Mouse (Mus musculus) telencephalon, adult 2 months (tissue): ENCODE measurements at regions not wholly inside any gene's neighbourhood (a gene's known extent, or its start where the extent isn't known, plus 50 kb on each side); places are given as distances from the start of the nearest gene placed in this dataset.
"Not testable (repeated sequence)": the region's sequence is repeated elsewhere in the genome, so short reads cannot be mapped to it uniquely, and the experiment has no call there.

Source experiments
- DNase-seq: peaks from one replicate; pipeline ENCODE4 v3.0.0-alpha.2; 2011; ENCODE audit warnings: low read depth, low spot score

DNA sequence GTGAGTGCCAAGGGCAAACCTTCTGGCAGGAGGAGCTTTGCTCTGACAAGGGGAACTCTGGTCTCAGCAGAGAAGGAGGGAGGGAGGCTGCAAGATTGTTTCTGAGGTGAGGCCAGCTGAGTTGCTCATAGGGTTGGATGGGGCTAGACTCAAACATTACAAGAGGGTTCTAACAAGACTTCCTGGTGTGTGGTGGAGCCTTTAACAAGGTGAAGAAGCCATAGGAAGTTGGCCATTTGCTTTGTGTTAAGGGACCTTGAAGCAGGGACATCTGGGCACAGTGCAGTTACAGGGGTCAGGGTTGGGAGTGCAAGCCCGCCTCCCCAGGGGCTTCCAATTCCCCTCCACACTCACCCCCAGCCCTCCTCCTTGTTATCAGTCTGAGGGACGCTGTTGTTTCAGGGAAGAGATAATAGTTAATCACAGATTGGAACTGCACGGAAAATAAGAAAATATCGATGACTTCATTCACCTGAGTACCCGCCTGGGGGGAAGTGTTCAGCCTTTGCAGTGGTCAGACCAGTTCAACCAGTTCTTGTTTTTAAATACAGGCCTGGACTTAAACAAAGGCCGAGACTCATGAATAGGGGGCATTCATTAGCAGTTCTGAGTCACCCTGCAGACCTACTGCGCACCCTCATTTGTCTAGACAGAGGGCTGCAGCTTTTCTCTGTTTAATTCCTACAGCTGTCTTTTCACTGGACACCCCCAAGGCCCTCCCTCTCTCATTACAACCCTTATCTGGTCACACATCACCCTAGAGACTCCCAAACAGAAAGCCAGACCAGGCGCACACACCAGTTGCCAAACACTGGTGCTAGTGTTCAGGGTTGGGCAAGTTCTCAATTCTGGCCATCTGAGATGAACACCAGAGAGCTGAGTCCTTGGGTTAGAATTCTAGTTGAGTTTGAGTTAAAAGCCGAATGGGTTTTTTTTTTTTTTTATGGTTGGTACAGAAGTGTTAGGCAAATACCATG lies 139.5 kb downstream of the Bcl2l11 start:
- no peak for DNase-seq

DNA sequence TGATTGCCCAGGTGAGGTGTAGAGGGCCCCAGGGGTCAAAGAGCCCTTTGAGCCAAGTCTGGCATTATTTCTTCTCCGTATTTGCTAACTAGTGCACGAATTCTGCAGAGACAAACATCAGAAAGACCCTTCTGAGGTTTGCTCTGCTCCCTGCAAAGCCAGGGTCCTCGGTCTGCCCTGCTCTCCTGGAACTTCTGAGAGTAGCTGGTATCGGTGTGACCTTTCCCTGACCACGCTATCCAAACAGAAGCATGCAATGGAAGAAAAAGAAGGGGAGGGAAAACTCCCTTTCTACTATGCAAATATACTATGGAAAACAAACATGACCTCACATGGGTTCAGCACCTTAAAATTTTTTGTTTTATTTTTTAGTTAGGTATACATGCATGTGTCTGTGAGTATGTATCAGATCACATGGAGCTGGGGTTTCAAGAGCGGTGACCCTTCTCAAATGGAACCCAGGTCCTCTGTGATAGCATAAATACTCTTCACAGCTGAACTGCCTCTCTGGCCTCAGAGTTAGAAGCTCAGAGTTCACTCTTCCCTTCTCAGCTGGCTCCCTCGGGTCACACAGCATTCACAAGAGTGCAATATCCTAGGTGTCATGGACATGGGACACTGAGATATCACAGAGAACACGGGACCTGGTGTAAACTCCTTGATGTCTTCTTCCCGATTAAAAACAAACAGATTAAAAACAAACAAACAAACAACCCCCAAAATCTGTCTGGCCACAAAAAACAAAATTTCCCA lies 144.7 kb downstream of the Bcl2l11 start:
- DNase-seq = no peak

DNA sequence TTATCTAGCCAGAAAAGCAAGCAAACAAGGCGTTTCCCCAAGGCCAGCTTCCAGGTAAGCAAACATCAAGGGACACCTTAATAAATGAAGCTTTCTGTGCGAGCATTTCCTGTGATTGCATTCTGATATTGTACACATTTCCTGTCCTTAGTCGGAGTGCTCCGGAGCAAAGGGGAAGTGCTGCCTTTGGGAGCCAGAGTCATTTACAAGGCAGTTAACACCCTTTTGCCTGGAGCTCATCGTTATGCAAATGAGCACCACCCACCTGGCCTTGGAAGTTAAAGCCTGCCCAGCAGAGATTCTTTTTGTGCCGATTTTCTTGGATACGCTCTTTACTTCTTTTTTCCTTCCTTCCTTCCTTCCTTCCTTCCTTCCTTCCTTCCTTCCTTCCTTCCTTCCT lies 147.0 kb downstream of the Bcl2l11 start:
- no peak for DNase-seq

DNA sequence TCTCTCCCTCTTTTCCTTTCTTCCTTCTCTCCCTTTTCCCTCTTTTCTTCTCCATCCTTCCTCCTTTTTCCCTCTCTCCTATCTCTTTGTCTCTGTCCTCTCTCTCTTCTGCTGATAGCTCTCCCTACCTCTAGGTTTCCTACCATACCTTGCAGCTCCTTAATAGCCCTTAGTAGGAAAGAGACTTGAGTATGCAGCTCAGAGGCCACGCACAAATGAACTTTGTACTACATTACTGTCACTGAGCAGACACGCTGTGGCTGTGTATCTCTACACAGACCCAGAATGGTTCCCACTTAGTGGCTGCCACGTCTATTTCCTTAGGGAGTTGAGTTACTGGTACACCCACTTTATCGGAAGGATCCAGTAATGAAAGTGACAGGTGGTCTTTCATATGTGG lies 147.5 kb downstream of the Bcl2l11 start:
- no peak for DNase-seq

DNA sequence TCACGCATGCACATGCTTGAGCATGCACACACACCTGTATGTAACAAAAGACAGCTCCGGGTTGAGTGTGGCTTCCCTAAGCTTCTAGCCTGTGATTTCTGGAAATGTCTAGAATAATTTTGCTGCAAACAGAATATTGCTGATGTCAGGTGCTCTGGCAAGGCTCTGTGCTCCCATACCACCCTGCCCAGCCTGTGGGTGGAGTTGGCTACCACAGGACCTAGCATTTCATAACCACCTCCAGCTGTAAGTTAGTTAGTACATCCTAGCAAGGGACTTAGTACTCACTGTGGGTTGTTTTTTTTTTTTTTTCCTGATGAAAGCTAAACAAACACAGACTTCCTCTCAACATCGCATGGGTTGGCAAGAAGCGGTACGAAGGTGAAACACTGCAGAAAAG lies 150.5 kb downstream of the Bcl2l11 start:
- DNase-seq = no peak

DNA sequence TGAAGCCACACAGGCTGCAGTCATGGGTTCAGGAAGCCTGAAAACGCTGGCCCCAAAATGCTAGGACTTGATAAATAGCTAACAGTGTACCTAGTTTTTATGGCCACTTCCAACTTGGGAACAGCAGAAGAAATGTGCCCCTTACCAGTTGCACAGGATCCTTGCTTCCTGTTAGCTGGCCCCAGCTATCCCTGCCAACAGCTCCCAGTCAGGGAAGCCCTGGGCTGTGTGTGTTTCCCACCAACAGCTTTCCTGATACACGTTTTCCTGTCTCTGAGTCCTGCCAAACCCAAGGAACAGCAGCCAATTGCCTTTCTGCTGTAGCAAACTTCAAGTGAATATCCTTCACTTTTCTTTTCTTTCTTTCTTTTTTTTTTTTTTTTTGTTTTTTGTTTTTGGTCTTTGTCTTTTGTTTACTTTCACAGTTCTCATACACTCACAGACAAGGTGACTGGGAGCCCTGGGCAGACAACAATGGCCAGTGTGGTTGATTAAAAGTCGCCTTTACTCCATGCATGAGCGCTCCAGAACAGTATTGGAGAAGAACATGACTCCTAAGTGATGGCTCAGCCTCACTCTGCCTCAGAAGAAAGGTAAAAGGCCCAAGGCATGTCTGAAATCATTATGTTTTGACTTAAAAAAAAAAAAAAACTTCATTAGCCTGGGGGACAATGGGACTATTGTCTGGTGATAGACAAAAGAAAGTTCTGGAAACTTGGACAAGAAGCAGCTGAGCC lies 151.7 kb downstream of the Bcl2l11 start:
- DNase-seq = no peak

DNA sequence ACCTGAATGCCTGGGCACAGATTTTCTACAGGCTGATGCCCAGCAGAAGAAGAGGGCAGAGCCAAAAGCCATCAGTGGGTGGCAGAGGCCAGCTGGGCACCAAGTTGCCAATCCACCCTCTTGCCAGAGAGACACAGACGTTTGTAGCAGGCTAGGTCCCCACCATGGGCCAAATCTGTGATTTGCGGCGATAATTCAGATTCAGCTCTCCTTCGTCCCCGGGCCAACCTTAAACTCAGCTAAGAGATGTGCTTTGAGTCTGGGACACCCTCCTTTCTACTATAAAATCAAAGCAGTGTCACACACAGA lies 152.2 kb downstream of the Bcl2l11 start:
- DNase-seq = no peak

DNA sequence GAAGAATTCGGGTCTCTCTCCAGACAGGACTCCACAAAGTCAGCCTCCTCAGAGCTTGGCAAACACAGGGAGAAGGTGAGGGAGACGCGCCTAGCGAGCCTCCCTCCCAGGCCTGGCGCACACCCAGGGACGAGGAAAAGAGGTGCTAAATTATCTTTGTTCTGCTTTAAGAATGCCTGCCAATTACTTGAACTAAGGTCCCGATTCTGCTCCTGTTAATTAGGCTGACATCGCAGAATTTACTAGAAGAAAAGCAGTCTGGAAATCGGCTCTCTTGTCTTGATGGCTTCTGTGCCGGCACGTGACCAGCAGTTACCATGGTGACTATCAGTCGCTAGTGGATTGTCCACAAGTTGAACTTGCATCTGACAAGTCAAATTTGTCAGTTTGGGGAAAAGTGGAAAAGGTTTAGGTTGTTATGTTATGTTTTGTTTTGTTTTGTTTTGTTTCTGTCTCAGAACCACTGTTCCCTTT lies 152.8 kb downstream of the Bcl2l11 start:
- DNase-seq = no peak

DNA sequence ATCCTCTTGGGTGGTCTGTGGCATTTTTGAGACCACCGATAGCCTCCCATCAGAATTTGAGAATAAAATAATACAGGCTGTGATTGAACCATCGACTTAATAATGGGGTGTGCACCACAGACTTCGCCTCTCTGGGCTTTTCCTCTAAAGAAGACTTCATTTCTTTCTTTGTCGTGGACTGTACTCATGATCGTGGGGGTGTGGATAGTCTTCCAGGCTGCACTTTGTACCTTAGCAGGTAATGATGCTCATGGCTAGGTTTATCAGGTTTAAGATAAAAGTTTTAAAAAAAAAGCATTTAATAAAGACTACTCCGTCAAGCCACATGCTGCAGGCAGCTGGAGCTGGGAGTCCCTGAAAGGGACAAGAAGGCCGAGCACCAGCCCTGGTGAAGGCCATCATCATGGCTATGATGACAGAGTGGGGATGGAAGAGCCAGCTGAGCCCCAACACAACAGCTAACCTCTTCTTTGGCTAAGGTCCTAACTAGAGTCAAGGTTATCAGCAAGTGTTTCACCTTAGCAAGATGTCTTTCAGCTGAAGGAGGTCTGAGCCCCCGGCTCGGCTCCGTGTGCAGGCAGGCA lies 153.4 kb downstream of the Bcl2l11 start:
- DNase-seq = no peak

DNA sequence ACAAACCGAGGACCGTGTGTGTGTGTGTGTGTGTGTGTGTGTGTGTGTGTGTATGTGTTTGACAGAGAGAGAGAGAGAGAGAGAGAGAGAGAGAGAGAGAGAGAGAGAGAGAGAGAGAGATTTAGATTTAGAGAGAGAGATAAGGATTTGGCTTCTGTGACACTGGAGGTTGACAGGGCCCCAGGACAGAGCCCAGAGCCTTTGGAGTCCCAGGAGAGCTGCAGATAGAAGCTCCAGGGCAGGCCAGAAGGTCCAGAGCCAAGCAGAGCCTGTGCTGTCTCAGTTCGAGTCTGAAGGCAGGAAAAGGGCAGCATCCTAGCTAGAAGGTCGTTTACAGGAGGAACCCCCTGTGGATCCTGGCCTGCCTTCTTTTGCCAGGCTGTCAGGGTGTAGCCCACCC lies 156.8 kb downstream of the Bcl2l11 start:
- DNase-seq = no peak

DNA sequence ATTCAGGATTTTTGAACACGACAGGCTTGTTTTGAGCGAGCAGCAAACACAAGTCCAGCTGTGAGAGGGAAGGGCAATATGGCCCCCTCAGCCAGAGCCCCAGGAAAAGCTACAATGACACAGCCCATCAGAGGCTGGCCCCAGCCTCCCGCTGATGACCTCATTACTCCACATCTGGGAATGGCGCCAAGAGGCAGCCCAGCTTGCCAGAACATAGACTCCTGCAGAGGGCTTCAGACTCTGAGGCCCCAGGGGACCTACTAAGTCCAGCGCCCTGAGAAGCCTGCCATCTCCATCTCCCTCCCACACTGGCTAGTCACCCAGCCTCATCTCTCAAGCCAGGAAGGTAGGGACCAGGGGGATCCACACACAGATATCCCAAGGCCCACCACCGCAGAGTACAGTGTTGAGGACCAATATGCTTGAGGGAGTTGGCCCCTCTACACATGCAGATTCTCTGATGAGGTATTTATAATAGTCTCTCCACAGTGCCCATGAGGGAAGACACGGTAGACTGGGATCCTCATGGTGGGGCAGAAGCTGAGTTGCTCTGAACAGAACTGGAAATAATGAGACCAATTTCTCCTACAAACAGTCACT lies 159.1 kb downstream of the Bcl2l11 start:
- no peak for DNase-seq

DNA sequence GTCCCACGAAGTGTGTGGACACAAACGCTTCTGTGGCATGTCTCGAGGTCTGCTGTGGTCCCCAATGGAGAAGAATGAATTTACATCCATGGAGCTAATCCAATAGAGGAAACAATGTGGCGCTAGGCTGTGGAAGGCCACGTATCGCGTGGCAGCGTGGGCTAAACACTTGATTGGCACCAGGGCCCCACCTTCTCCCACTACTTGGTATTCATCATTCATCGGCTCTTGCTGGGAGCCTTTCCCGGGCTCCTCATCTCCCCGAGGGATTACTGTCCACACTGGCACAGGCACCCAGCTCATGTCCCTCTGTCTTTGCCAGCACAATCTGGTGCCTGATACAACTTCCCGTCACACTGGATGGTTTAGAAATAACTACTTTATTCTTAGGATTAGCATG lies 159.6 kb downstream of the Bcl2l11 start:
- DNase-seq = no peak

DNA sequence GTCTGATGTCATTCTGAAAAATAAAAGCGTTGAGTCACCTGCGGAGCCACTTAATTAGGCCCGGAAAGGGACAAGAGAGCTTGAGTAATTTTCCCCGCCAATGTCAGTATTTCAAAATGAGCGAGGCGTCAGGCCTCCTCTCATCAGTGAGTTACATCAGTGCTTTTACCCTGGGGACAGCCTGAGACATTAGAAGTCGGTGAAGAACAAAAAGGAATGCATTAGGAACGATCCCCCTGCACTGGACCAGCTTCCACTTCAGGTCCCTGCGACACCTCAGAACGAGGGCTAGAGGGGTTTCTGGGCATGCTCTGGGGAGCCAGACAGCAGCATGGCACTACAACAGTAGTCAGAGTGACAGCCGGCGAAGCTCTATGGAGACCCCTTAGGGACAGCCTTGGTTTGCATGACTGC lies 162.3 kb downstream of the Bcl2l11 start:
- no peak for DNase-seq

DNA sequence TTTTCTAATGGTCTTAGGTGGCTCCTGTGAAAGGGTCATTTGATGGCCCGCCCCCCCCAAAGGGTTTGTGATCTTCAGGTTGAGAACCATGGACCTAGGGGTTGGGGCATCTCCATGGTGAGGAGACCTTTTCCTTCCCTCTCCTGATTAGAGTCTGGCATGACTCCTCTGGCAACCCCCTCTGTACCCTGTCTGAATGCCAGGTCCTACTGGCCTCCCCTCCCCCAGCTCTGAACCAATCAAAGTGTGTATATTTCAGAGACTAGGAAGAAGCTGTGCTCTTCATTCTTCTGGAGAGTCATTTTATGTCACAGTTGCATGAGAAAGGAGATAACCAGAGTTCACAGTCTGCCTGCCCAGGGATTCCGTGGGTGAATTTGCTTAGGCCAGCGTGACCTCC lies 164.8 kb downstream of the Bcl2l11 start:
- no peak for DNase-seq

DNA sequence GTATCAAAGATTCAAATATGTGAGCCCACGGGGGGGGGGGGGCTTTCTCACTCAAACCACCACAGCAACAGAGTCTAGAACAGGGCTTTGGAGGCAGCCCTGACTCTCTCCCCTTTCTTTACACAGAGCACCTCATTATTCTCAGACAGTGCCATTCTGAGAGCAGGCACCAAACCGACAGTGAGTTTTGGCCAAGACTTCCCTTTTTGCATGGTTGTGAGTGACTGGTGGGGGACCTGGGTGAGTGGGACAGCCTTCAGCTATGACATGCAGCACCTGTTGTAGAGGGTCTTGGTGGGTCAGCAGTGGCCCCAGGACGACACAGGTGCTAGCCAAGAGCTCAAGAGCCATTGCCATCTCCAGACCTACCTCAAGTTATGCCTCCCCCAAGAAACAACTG lies 168.8 kb downstream of the Bcl2l11 start:
- DNase-seq = no peak

DNA sequence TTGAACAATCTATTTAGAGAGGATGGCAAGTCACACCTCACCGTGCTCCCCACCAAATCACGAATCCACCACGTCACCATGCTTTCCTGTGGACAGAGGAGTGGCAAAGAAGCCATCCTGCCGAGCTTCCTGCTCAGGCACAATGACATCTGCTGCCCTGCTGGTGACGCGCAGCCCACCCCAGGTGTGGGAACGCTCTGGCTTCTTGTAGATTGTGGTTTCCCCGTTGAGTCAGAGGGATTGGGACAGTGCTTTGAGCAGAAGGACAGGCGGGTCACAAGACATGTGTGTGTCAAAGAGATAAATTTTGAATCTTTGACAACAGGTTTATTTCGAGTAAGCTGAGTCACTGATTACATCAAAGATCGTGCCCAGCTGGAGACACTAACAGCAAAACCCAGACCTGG lies 169.2 kb downstream of the Bcl2l11 start:
- no peak for DNase-seq

DNA sequence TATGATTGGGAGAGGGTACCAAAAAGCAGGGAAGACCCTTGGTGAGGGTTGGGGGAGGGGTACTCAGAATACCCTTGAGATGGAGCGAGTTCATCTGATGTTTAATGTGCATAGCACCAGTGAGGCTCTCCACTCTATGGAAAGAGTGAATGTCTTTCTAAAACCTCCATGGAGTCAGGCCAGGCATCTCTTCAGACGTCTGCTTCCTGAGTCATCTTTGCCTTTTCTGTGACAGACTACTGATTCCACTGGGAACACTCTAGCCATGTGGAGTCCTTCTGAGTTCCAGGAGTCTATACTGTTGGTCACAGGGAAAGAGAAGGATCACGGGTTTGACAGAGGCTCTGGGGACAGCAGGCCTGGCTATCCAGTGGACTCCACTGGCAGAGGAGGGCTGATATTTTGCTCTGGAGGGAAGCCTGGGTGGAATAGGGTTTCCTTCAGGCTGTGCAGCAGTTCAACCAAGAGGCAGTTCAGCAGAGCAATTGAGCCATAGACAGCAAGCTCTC lies 169.9 kb downstream of the Bcl2l11 start:
- DNase-seq = no peak

DNA sequence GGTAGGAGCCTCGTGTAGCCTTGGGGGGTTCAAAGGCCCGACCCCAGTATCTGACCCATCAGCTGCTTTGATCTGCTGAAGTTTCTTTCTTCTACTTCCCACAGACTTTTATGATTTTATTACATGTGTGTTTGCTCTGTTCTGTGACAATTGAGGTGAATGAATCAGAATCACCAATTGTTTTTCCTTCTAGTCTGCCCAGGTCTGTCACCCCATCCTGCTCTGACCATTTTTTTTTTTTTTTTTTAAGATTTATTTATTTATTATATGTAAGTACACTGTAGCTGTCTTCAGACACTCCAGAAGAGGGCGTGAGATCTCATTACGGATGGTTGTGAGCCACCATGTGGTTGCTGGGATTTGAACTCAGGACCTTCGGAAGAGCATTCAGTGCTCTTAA lies 170.6 kb downstream of the Bcl2l11 start:
- DNase-seq = not testable (repeated sequence)

DNA sequence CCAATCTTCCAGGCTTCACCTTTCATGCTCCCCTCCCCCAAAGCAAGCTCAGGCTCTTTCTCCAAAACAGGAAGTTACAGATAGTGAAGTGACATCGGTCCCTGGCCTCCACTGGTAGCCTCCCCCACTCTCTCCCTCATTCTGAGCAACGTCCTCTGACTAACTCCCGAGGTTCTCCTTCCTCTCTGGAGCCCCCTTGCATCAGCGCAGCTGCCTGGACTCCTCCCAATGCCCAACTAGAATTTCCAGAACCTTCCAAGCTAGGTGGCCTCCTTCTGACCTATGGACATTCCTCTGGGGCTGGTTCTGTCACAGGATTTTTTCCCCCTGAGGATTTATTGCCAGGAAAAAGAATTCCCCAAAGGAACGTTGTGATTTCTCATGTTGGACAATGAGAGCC lies 171.1 kb downstream of the Bcl2l11 start:
- no peak for DNase-seq

DNA sequence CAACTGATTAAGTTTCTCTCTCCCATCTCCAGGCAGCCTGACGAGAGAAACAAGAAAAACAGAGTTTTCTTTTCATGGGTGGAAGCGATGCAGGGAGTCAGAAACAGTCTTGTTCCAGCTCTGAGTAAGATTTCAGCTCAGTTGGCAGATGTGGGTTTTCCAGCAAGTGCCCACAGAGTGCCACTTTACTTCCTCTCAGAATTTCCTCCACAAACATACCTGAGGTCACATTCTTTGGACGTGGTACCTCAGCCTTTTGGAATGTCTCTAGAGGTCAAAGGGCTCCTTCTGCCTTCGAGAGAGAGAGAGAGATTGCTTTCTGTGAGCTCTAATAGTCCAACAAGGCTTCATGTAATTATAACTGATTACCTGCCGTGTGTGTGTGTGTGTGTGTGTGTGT lies 172.0 kb downstream of the Bcl2l11 start:
- no peak for DNase-seq

DNA sequence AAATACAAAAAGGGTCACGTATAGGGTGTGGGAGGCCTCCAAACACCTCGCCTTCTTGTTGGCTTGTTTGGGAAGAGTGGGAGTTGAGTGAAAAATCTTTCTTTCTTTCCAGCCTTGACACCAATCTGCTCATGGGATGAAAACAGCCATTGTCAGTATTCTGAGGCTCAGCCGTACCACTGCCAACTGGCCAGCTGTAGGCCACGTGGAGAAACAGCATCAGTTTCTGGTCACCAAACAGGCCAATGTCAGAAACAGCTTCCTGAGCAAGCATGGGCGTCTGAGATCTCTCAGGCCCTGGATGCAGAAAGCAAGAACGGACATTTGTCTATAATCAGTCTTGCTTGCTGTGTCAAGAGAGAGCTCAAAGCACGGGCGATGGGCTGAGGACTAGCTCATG lies 173.2 kb downstream of the Bcl2l11 start:
- DNase-seq = no peak
